Mouse (Mus musculus) right cerebral cortex, postnatal 4 days (tissue): Measurements from ENCODE around the gene Mcm8.

ENCODE experiments used
- DNase-seq: peaks from one replicate; pipeline ENCODE4 v3.0.0-alpha.2; 2022

Gene Mcm8

DNA sequence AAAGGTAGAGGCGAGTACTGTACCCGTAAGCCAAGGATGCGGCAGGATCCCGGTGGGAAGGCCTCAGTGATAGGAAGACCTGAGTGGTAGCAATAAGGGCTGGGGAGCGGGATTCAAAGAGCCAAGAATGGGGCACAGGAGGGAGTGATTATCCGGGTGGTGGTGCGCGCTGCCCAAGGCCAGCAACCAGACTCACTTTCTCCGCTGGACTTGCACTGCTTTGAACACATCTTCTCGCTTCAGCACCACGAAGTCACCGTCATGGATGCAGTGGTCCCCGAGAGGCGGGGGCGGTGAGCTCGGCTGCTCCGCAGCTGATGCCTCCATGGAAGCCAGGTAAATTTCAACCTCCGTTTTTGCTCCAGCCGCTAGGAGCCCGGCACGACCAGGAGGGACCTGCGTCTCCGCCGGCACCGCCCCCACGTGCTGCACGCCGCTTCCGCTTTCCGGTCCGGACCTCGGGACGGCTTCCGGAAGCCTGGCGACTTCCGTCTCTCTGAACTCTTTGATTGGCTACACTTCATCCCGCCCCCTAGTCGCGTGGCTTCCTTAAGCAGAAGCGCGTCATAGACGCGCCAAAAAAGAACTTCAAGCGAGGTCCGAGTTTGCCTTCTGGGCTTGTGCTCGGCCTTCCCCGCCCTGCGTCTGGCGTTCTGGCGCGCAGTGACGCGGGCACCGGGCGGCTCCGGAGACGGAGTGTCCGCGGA is at the start of gene Mcm8, which contains the start of gene Trmt6:
Gene Mcm8, plus strand, starts transcription at position 534 of the 707 bp plus-strand sequence.
Gene Trmt6, minus strand, starts transcription at position 448 of the 707 bp plus-strand sequence.
- DNase-seq = peak; percentile 86

DNA sequence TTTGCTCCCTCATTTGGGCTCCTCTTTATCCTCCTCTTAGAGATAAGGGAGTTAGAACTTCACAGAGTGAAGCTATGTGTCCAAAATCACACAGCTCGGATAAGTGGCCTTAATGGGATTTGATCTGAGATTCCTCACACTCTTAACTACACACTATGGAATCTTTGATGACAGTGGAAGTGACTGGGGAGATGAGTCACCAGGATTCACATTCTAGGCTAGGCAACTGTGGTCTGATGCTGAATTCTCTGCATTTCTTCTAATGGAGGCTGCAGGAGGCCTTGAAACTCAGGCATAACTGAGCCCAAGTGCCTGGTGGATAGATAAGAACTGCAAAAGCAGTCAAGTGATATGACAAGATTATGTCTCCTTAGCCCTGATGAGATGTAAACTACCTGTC is 45.1 kb upstream of the Mcm8 start:
- no peak for DNase-seq

DNA sequence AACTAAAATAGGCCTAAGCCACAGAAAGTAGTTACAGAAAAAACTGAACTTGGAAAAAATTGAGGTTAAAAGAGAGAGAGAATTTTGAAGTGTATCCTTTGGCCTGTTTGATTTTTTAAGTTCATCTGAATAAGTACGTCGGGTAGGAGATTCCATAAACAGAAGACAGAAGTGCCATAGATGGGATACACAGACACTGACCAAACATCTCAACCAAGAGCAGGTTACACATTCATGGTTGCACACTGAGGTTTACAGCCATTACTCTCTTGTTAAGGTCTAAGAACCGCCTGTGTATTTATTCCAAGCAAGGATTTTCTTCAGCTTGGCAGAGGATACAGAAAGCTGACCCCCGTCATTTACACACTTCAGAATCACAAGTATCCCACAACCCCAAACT is 35.0 kb upstream of the Mcm8 start, which contains the start of gene Chgb:
Gene Chgb, plus strand, starts transcription at position 301 of the 400 bp plus-strand sequence.
- DNase-seq = no peak

DNA sequence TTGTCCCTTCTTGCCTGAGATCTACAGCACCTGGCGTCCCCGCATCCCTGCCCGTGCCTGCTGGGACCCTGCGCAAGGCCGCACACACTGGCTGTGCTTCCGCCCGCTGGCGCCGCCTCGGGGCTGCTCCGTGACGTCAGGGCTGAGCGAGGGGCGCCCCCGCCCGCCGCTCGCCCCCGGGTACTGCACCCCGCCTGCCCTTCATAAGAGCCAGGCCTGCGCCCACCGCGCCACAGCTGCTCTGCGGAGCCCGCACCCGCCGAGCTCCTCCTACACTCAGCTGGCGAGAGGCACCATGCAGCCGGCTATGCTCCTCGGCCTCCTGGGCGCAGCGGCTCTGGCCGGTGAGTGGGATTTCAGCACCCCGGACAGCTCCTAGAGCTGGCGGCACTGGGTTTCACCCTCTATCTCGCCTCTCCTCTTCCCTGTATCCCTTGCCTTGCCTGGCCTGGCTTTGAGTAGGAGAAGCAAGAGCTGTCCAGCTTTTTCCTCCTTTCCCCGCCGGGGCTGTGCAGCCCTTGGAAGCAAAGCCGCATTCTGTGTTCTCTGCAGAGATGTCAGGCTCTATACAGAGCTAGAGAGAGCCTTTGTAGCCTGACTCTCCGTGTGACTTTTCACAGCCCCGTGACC is 34.4 kb upstream of the Mcm8 start:
- DNase-seq = peak; percentile 81

DNA sequence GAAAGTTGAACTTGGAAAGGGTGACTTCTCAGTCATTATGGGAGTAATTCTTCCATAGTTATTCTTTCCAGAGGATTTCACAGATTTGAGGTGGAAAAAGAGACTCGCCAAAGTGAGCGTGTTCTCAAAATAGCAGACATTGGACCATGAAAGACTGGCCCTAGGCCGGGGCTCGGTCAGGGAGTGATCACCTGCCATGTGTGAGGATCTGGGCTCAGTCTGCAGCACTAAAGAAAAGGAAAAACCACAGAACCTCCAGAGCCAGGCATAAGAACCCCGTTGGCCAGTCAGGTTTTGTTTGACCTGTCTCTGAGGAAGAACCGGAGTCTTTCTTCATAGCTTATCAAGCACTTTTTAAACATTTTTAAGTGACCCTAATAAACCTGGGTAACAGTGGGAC is 31.9 kb upstream of the Mcm8 start:
- DNase-seq = no peak

DNA sequence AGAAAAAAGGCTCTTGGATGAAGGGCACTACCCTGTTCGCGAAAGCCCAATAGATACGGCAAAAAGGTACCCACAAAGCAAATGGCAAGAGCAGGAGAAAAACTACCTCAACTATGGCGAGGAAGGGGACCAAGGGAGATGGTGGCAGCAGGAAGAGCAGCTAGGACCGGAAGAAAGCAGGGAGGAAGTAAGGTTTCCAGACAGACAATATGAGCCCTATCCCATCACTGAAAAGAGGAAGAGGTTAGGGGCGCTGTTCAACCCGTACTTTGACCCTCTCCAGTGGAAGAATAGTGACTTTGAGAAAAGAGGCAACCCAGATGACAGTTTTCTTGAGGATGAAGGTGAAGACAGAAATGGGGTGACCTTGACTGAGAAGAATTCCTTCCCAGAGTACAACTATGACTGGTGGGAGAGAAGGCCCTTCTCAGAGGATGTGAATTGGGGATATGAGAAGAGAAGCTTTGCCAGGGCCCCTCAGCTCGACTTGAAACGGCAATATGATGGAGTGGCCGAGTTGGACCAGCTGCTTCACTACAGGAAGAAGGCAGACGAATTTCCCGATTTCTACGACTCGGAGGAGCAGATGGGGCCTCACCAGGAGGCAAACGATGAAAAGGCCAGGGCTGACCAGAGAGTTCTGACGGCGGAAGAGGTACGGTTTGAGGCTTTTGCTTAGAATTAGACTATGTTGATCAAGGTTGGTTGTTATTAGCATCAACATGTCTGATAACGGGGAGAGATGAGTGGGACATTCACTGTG is 22.3 kb upstream of the Mcm8 start:
- no peak for DNase-seq

DNA sequence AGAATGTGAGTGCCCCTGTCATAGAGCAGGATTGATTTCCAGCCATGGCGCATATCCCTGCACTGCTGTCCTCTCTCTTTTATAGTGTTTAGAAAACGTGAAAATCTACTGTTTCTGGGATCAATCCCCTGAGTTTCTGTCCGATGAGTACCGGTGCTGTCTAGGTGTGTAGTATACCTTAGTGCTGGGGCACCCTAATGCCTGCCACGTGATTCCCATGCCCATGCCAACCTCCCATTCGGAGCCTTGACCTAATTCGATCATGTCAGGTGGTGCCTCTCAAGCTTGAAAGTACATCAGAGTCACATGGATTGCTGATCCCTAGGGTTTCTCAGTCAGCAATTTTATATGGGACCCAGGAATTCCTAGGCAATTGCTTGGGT is 21.7 kb upstream of the Mcm8 start:
- no peak for DNase-seq

DNA sequence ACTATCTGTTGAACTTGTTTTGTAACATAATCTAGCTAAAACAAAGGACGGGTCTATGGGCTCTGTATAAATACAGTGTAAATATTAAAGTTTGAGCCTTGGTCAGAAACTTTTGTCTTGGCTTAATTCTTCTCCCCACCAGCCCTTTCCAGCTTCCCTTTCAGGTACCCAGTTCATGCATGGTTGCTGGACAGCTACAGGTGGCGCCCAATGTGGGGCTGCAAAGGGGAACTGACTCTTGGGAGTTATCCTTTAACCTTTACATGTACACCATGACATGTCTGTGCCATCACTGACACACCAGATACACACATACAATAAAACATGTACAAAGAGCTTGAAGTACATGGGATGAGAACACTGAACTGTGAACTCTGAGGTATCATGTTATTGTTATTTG is 13.0 kb upstream of the Mcm8 start:
- DNase-seq = no peak

DNA sequence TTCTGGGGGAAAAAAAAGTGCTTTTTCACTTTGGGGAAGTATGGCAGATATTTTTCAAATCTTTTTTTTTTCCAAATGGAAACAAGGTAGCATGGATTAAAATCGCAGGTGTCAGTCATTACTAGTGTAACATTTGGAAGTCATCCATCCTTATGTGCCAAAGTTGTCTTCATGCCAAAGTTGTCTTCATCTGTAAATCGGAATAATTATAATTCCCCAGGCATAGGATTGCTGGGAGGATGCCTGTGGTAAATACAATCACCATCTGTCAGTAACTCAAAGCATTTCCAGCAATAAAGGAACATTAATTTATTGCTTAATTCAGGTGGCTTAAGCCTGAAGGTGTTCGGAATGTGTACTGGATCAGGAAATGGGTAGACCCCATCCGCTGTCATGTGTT is 25.1 kb downstream of the Mcm8 start:
- DNase-seq = no peak

DNA sequence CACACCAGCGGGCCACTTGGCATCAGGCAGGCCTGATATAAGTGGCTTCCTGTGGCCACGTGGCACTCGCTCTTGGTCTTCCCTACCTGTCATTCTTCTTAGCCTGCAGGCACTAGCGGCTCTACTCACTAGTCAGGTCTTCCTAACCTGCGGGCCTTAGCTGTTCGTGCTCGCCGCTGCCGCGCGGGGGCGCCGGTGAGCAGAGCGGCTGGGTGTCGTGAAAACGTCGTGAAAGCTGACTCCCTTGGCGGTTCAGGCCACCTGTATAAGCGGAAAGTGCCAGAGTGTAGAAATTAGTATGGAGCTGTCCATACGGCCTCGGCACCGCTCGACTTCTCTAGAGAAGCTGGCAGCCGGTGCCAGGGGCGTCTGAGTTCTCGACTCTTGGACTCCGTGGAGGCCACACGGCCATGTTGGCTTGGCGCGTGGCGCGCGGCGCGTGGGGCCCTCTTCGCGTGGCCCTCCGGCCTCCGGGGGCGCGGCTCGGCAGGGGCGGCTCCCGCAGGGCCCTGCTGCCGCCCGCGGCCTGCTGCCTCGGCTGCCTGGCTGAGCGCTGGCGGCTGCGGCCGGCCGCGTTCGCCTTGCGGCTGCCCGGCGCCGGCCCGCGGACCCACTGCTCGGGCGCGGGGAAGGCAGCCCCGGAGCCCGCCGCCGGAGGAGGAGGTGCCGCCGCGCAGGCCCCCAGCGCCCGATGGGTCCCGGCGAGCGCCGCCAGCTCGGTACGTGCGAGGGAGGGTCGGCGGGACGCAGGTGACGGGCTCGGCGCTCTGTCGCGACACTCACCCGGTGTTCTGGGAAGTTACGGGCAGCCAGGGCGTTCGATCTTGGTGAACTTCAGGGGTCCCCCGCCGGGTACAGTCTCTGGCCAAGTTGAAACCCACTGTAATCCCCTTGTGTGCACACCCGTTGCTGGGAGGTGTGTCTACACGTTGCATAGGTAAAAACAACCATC is 30.7 kb downstream of the Mcm8 start, which contains the start of gene Crls1:
Gene Crls1, plus strand, starts transcription at position 260 of the 952 bp plus-strand sequence.
- peak; percentile 94 for DNase-seq

DNA sequence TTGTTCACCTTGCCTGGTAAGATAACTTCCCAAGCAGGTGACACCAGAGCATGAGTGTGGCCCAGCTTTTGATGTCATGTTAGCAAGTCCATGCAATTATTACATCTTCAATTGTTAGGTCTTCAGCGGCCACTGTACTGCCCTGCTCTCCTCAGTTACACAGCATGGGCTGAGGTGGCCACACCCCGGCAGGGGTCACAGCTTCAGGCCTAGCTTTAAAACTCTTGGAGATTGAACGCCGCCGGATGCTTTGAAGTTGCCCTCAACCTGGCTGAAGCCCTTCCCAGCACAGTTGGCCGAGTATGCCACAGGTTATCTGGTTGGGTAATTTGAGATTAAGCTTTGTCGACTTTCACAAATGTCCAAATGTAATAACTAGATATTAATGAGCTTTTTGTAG is 31.6 kb downstream of the Mcm8 start:
- DNase-seq = no peak

DNA sequence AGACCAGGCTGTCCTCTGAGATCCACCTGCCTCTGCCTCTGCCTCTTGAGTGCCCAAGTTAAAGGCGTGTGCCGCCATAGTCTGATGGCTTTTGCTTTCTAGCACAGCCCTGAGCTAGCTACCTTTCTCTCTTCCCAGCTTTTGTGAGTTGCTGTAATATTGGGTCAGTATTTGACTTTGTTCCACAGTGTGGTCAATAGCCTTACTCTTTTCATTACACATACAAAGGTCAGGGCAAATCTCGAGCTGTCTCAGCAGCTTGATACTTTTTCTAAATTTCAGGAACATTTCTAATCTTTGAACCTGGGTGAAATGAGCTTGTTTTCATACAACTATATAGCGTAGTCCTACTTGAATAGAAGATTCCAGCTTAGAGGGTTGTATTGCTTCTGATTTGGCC is 32.4 kb downstream of the Mcm8 start:
- DNase-seq = no peak

DNA sequence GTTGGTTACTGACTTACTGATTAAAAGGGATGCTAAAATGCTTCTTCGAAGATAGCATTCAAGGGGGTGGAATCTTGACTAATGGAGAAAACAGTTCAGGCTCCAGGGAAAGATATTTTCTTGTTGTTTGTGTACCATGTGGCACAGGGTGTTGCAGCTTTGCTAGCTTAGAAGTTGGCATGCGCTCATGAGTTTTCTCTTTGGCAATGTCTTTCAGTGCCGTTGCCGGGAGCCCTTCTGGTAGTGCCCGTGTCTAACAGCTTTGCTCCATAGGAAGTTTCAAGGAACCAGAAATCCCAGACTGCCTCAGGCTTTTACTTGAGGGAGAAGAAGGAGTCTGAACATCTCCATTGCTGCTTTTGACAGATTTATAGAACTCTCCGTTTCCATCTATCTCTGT is 33.2 kb downstream of the Mcm8 start:
- DNase-seq = no peak

DNA sequence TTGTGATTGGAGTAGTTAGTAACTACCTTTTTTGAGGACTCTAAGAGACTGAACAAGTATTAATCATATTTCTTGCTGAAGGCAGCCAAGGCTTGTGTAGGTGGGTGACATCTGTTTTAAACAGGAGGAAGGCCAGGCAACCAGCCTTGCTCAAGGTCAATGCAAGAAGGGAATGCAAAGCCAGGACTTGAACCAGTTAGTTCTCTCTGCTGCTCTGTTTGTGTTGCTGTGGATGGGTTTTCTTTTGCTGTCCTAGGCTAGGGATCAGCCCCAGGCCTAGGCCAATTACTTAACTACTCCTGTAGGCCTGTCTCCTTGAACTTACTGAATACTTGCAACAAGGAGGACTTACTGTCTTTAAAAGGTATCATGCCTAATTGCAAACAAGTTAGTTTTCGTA is 37.1 kb downstream of the Mcm8 start:
- no peak for DNase-seq

DNA sequence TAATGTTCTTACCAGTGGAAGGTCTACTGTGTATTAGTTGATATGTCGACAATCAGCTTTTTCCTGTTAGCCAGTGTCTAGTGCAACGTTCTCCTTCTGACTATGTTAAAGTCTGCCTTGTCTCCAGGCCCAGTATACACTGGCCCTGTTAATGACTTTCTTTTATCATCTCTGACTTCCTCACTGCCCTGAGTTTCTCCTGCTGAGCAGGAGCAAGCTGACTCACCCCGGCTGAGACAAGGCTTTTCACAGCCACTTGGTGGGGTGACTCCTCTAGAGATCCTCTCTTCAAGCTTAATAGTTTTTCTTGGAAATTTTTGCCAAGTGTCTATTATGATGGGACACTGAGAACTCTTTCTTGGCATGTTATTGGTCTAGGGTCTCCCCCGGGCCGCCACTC is 40.4 kb downstream of the Mcm8 start:
- DNase-seq = no peak

DNA sequence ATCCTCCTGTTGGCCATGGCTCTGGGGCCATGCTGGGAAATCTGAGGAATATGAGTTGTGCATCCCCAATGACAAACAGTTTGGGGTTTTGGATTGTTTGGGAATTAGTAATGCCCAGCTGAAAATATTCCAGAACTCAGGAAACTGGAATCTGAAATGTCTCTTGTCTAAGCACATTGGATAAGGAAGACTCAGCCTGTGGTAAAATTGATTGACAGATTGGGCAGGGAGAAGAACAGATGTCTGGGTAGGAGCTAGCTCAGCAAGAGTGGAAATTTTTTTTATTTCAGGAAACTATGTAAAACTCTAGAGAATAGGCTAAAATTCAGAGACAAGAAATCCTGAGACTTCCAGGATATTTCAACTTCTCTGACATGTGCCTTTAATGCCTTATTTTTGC is 44.5 kb downstream of the Mcm8 start:
- no peak for DNase-seq

DNA sequence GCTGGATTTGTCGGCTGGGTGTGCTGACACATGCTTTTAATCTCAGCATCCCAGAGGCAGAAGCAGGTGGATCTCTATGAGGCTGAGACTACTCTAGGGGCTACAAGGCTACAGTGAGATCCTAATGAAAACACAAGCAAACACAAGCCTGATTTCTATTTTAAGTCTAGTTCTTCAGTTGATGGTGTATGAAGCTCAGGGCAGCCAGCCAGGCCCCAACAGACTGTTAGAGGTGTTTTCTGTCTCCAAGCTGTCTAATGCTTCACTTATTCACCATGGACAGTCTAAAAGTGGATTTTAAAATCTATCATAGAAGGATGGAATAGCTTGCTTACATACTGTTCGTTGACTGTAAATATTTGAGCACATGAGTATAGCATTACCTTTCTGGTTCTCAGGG is 45.5 kb downstream of the Mcm8 start:
- DNase-seq = no peak

DNA sequence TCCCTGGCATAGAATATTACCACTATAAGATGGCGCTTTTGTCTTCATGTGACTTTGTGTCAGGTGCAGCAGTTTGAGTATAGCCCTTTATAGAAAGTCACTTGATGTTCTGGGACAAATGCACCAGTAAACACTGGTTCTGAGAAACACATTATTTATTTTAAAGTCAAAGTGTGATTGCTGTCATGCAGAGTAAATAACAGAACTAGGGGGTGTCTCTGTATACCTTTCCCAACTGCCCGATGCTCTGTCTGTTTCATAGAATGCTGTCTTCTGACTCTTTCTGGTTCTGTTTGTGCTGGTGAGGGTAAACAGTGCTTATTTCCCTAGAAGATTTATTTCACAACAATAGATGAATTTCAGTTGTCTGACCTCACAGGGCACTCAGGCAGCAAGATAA is 47.4 kb downstream of the Mcm8 start:
- no peak for DNase-seq

DNA sequence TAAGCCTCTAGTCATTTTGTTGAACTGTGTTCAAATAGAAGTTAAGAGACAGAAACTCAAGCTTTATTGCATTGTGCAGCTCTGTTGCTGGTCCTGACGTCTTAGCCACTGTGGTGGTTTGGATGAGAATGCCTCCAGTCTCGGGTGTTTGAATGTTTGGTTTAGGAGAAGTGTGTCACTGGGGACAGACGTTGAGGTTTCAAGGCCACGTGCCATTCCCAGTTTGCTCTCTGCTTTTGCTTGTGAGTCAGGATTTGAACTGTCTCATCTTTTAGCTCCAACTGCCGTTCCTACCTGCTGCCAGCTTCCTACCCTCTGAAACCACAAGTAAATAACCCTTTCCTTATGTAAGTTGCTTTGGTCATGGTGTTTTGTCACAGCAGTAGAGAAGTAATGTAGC is 51.6 kb downstream of the Mcm8 start:
- DNase-seq = no peak

DNA sequence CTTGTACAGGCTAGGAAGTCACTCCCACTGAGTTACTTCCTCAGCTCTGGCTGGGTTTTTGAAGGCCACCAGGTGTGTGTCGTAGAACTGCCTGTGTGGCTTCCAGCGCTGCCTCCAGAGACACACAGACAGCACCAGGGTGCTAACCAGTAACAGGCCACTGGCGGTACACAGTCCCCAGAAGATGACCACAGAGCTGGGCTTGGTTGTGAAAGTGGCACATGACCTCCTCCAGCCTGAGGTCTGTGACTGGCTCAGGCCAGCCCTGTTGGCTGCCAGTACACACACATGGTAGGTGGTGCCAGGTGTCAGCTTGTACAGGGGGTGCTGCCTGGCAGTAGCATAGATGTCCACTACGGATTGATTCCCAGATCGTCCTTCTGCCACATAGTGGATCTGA is 53.7 kb downstream of the Mcm8 start:
- DNase-seq = no peak

DNA sequence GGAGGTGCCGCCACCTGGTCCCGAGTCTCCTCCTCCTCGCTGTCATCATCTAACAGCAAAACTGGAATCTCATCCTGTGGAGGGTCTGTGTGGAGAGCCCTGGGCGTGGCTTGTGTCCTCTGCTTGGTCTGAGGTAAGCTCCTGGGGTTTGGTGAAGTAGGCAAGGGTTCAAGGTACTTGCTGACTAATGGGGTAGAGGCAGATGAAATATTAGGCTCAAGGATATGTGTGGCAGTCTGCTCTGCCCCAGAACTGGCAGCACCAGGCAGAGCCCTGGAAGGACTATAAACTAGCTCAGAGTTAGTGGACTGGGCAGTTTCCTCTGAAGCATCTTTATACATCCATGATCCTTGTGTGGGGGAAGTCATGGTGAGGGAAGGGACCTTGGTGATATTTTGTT is 54.3 kb downstream of the Mcm8 start:
- no peak for DNase-seq

DNA sequence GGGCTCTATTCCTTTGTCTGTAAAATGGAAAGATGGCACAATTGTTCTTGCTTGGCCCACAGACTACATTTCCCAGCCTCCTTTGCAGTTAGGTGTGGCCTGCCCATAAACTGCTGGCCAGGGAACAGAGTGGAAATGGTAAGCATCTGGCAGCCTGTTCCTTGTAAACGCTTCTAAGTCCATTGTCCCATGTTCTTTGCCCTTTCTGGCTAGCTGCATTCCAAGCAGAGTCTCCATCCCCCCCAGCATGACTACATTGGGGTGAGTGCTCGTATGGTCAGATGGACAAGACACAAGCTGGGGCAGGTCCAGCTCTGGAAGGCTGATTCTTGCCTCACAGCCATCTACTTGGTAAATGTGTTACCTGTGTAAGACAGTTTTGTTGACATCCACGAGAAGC is 55.7 kb downstream of the Mcm8 start:
- DNase-seq = no peak
